In the genomic region with DNA sequence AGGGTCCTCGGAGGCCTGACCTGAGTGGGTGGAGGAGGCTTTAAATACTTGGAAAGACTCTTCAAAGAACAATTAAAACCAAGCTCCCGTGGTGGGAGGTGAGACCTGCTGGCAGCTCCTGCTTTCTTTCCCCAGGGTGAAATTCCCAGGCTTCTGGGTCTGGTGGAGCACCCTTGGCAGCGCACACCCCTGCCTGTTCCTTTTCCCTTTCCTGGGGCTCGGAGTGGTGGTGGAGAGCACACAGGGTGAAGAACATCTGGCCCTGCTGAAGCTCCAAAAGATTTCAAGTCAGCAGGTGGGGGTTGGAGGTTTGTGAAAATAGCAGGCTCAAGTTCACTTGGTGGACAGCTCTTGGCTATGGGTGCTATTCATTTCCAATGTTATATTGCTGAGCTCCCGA, we compare ENCODE assay signal across 22 mouse cellular contexts.
DNase-seq lines count a peak whose midpoint lies in the region; ATAC-seq and TF ChIP-seq lines count a peak whose summit lies in the region.
"Had no signal": no experiment of that assay in that cellular context is flagged by ENCODE, and none has a peak within 500 bp of the region (broad histone marks: within the 10 kb centered on the region; RNA-seq: fewer than 3 reads in every experiment).

No protein-coding gene starts in this region.

- H3K27ac ChIP-seq in heart, embryonic 11.5 days (ENCODE audit: low read depth, low read length), result no peak overlapping the region
- no peak overlapping the region for H3K27ac ChIP-seq in kidney, embryonic 16.5 days (ENCODE audit: low read length)
- H3K27ac ChIP-seq in lung, postnatal 0 days (ENCODE audit: low read length), result no peak overlapping the region; the same call in 1 of the 2 replicates
- H3K27ac ChIP-seq: embryonic facial prominence, embryonic 12.5 days; forebrain, embryonic 12.5 days; heart, embryonic 13.5 days; hindbrain, embryonic 13.5 days had no signal

- peak; percentile 3 for DNase-seq in adrenal gland, postnatal 10 days
- DNase-seq in adrenal gland, postnatal 25 days, result no peak
- DNase-seq in heart, postnatal 36 days, result no peak
- no peak for DNase-seq in kidney, adult 18-20 months
- no peak for DNase-seq in lung, postnatal 0 days (ENCODE audit: low spot score)
- DNase-seq in lung, postnatal 4 days, result no peak
- DNase-seq: B cell, adult 2 months; cerebellum, adult 11 months; cerebellum, adult 8-10 months; cerebellum, postnatal 14 days; embryo, embryonic 11 days; gastrocnemius, postnatal 14 days; heart, postnatal 4 days had no signal

- no peak for TF ChIP-seq CTCF in lung, postnatal 0 days (IDR thresholded peaks at IDR 0.05)

- no peaks in the 10 kb centered on the region for H3K36me3 ChIP-seq in heart, embryonic 11.5 days (ENCODE audit: control insufficient read depth, insufficient read depth, low read length)
- no peaks in the 10 kb centered on the region for H3K36me3 ChIP-seq in kidney, embryonic 16.5 days (ENCODE audit: insufficient read depth, low read length)
- no peaks in the 10 kb centered on the region for H3K36me3 ChIP-seq in lung, postnatal 0 days (ENCODE audit: insufficient read depth, low read length)
- H3K36me3 ChIP-seq: embryonic facial prominence, embryonic 12.5 days; forebrain, embryonic 12.5 days; G1E; heart, embryonic 13.5 days; hindbrain, embryonic 13.5 days had no signal

- peaks cover 3% of the 10 kb centered on the region; the same call in 1 of the 2 replicates for H3K4me1 ChIP-seq in heart, embryonic 11.5 days (ENCODE audit: control insufficient read depth, insufficient read depth, low read length)
- H3K4me1 ChIP-seq in kidney, embryonic 16.5 days (ENCODE audit: insufficient read depth, low read length), result 0 out of 2 replicates have a peak, but pooled peaks cover 5% of the 10 kb centered on the region
- H3K4me1 ChIP-seq in lung, postnatal 0 days (ENCODE audit: insufficient read depth, low read depth, low read length), result no peaks in the 10 kb centered on the region
- H3K4me1 ChIP-seq: embryonic facial prominence, embryonic 12.5 days had no signal

- ATAC-seq in heart, embryonic 11.5 days (replicated peaks; ENCODE audit: insufficient number of reproducible peaks, low FRiP score, low TSS enrichment), result no peak
- peak; percentile 54; the same call in 1 of the 2 replicates for ATAC-seq in kidney, embryonic 16.5 days (ENCODE audit: low FRiP score, low TSS enrichment)
- ATAC-seq in lung, postnatal 0 days, result 0 out of 2 replicates have a peak, but pooled peaks have one; percentile 9
- ATAC-seq: CD4-positive, CD25-positive, alpha-beta regulatory T cell, adult 4 months; forebrain, embryonic 16.5 days had no signal

- H3K4me2 ChIP-seq in heart, embryonic 11.5 days, result no peak overlapping the region
- H3K4me2 ChIP-seq in kidney, embryonic 16.5 days (replicated peaks; ENCODE audit: low read depth, low read length), result peak overlapping the region; percentile 22; the same call in 1 of the 2 replicates
- 0 out of 2 replicates have a peak overlapping the region, but pooled peaks have one; percentile 4 for H3K4me2 ChIP-seq in lung, postnatal 0 days (replicated peaks; ENCODE audit: low read depth, low read length)
- H3K4me2 ChIP-seq: embryonic facial prominence, embryonic 12.5 days; forebrain, embryonic 12.5 days; heart, embryonic 13.5 days; hindbrain, embryonic 13.5 days had no signal

- 53% methylated on average over 5 of the region's 5 CpGs for WGBS in heart, embryonic 11.5 days (ENCODE audit: insufficient replicate concordance)
- 24% methylated on average over 5 of the region's 5 CpGs for WGBS in kidney, embryonic 16.5 days
- WGBS in lung, postnatal 0 days, result 23% methylated on average over 5 of the region's 5 CpGs

- no peak for TF ChIP-seq EP300 in lung, postnatal 0 days (IDR thresholded peaks at IDR 0.05)

- peak overlapping the region; percentile 10; the same call in 1 of the 2 replicates for H3K9ac ChIP-seq in heart, embryonic 11.5 days (ENCODE audit: low read depth, low read length)
- no peak overlapping the region for H3K9ac ChIP-seq in kidney, embryonic 16.5 days (replicated peaks; ENCODE audit: low read length)
- no peak overlapping the region for H3K9ac ChIP-seq in lung, postnatal 0 days (replicated peaks; ENCODE audit: low read depth)
- H3K9ac ChIP-seq: embryonic facial prominence, embryonic 12.5 days; forebrain, embryonic 12.5 days; heart, embryonic 13.5 days; hindbrain, embryonic 13.5 days had no signal

- no peaks in the 10 kb centered on the region for H3K27me3 ChIP-seq in heart, embryonic 11.5 days (ENCODE audit: control insufficient read depth, insufficient read depth, low read length)
- no peaks in the 10 kb centered on the region for H3K27me3 ChIP-seq in kidney, embryonic 16.5 days (ENCODE audit: insufficient read depth, low read length)
- H3K27me3 ChIP-seq in lung, postnatal 0 days (replicated peaks; ENCODE audit: insufficient read depth, low read length), result no peaks in the 10 kb centered on the region
- H3K27me3 ChIP-seq: embryonic facial prominence, embryonic 12.5 days; forebrain, embryonic 12.5 days; heart, embryonic 13.5 days; hindbrain, embryonic 13.5 days had no signal

- no peak overlapping the region for H3K4me3 ChIP-seq in heart, embryonic 11.5 days (ENCODE audit: low read depth, low read length)
- H3K4me3 ChIP-seq in kidney, embryonic 16.5 days (ENCODE audit: low read length), result no peak overlapping the region
- no peak overlapping the region for H3K4me3 ChIP-seq in lung, postnatal 0 days (ENCODE audit: low read depth, low read length)
- H3K4me3 ChIP-seq: embryonic facial prominence, embryonic 12.5 days; forebrain, embryonic 12.5 days; heart, embryonic 13.5 days; hindbrain, embryonic 13.5 days had no signal

- no peaks in the 10 kb centered on the region for H3K9me3 ChIP-seq in heart, embryonic 11.5 days (replicated peaks; ENCODE audit: control insufficient read depth, low read length)
- no peaks in the 10 kb centered on the region for H3K9me3 ChIP-seq in kidney, embryonic 16.5 days (ENCODE audit: low read length)
- no peaks in the 10 kb centered on the region for H3K9me3 ChIP-seq in lung, postnatal 0 days (ENCODE audit: low read length)
- H3K9me3 ChIP-seq: embryonic facial prominence, embryonic 12.5 days; forebrain, embryonic 12.5 days; heart, embryonic 13.5 days; hindbrain, embryonic 13.5 days had no signal

- intact Hi-C loops in heart, postnatal 36 days (cut with DNase I), result no loop called here
